Mouse (Mus musculus): ENCODE measurements around the gene Cacna1s.

DNA sequence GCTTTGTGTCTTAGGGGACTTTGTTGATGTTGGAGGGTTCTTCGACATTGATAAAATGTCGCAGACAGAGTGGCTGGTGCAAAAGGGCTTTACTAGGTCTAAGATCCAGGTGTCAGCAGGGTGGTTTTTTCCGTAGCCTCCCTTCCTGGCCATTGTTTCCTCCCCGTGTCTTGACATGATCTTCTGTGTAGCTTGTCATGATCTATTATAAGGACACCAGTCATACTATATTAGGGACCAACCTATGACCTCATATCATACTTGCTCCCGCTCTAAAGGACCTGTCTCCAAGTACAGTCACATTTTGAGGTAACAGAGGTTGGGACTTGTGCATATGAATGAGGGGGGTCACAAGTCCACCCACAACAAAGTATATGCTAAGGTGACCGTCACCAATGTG is 108.4 kb downstream of the Cacna1s start:
- TF ChIP-seq CTCF (IDR thresholded peaks at IDR 0.05; ENCODE audit: control insufficient read depth, insufficient read depth, low read length) (no peak), POLR2A (IDR thresholded peaks at IDR 0.05; ENCODE audit: borderline replicate concordance, control insufficient read depth, low read depth, low read length) (no peak)
